Mouse (Mus musculus): Measurements from ENCODE around the gene Abcb4. TPM values are rescaled to one million over a fixed set of nuclear protein-coding genes. Genes with fewer than 3 reads are reported as not detected.

Gene Abcb4
- polyA plus RNA-seq, 1 experiment from 2014 or later: 0.61 TPM

- Histone ChIP-seq H3K4me3 (no peak overlapping the region), H3K9ac (no peak overlapping the region), H3K4me2 (no peak overlapping the region), H3K27ac (replicated peaks) (no peak overlapping the region), H3K9me3 (no peaks in the 10 kb centered on the region), H3K4me1 (replicated peaks) (no peaks in the 10 kb centered on the region), H3K36me3 (no peaks in the 10 kb centered on the region), H3K27me3 (no peaks in the 10 kb centered on the region)
- ATAC-seq (ENCODE audit: low FRiP score, low read depth): no peak
- 78% methylated on average over 5 of the region's 5 CpGs for WGBS
These were observed 15.7 kb upstream of the Abcb4 start for GRCm38 (mm10) chr5:8877800-8878199.

GRCm38 (mm10) chr5:8885837-8886236, 7.7 kb upstream of the Abcb4 start:
- no peaks in the 10 kb centered on the region for H3K36me3 ChIP-seq
- no peak overlapping the region for H3K4me2 ChIP-seq
- no peak for ATAC-seq (ENCODE audit: low FRiP score, low read depth)
- no peak overlapping the region for H3K27ac ChIP-seq (replicated peaks)
- no peaks in the 10 kb centered on the region for H3K9me3 ChIP-seq
- H3K27me3 ChIP-seq: no peaks in the 10 kb centered on the region
- H3K4me1 ChIP-seq (replicated peaks): no peaks in the 10 kb centered on the region
- 90% methylated on average over 2 of the region's 2 CpGs for WGBS
- no peak overlapping the region for H3K9ac ChIP-seq
- H3K4me3 ChIP-seq: no peak overlapping the region

- no peak overlapping the region for H3K27ac ChIP-seq (replicated peaks)
- H3K4me2 ChIP-seq: peak overlapping the region; percentile 98
- no peak for ATAC-seq (ENCODE audit: low FRiP score, low read depth)
- no peaks in the 10 kb centered on the region for H3K9me3 ChIP-seq
- peak overlapping the region; percentile 71 for H3K4me3 ChIP-seq
- no peaks in the 10 kb centered on the region for H3K36me3 ChIP-seq
- H3K4me1 ChIP-seq (replicated peaks): peaks cover 12% of the 10 kb centered on the region
- H3K9ac ChIP-seq: peak overlapping the region; percentile 54
- WGBS: 8% methylated on average over 15 of the region's 15 CpGs
- H3K27me3 ChIP-seq: no peaks in the 10 kb centered on the region
These were observed 548 bp downstream of the Abcb4 start for GRCm38 (mm10) chr5:8894104-8894425.

GRCm38 (mm10) chr5:8894641-8895490, 1.3 kb downstream of the Abcb4 start:
- Histone ChIP-seq H3K27ac (replicated peaks) (no peak overlapping the region), H3K27me3 (no peaks in the 10 kb centered on the region), H3K4me3 (no peak overlapping the region), H3K36me3 (no peaks in the 10 kb centered on the region), H3K4me1 (replicated peaks) (peaks cover 12% of the 10 kb centered on the region), H3K9me3 (no peaks in the 10 kb centered on the region), H3K9ac (no peak overlapping the region), H3K4me2 (peak overlapping the region; percentile 98; the same call in 1 of the 2 replicates)
- no peak for ATAC-seq (ENCODE audit: low FRiP score, low read depth)
- 69% methylated on average over 15 of the region's 15 CpGs for WGBS

GRCm38 (mm10) chr5:8896198-8896597, 2.7 kb downstream of the Abcb4 start:
- Histone ChIP-seq H3K9ac (no peak overlapping the region), H3K27me3 (no peaks in the 10 kb centered on the region), H3K36me3 (no peaks in the 10 kb centered on the region), H3K27ac (replicated peaks) (no peak overlapping the region), H3K9me3 (no peaks in the 10 kb centered on the region), H3K4me3 (no peak overlapping the region), H3K4me1 (replicated peaks) (peaks cover 12% of the 10 kb centered on the region), H3K4me2 (no peak overlapping the region)
- 89% methylated on average over 1 of the region's 1 CpGs for WGBS
- ATAC-seq (ENCODE audit: low FRiP score, low read depth): no peak

- WGBS: 79% methylated on average over 3 of the region's 3 CpGs
- H3K27ac ChIP-seq (replicated peaks): no peak overlapping the region
- ATAC-seq (ENCODE audit: low FRiP score, low read depth): no peak
These were observed 4.7 kb downstream of the Abcb4 start for GRCm38 (mm10) chr5:8898246-8898645.

GRCm38 (mm10) chr5:8901001-8901400, 7.5 kb downstream of the Abcb4 start:
- Histone ChIP-seq H3K27me3 (no peaks in the 10 kb centered on the region), H3K4me2 (no peak overlapping the region), H3K9ac (no peak overlapping the region), H3K4me1 (replicated peaks) (no peaks in the 10 kb centered on the region), H3K36me3 (no peaks in the 10 kb centered on the region), H3K4me3 (no peak overlapping the region), H3K27ac (replicated peaks) (no peak overlapping the region), H3K9me3 (no peaks in the 10 kb centered on the region)
- 80% methylated on average over 1 of the region's 1 CpGs for WGBS
- ATAC-seq (ENCODE audit: low FRiP score, low read depth): no peak

More at GRCm38 (mm10) chr5:8898246-8898645, 4.7 kb downstream of the Abcb4 start:
- Histone ChIP-seq H3K4me1 (replicated peaks) (peaks cover 6% of the 10 kb centered on the region), H3K9me3 (no peaks in the 10 kb centered on the region), H3K9ac (no peak overlapping the region), H3K27me3 (no peaks in the 10 kb centered on the region), H3K4me2 (no peak overlapping the region), H3K4me3 (no peak overlapping the region), H3K36me3 (no peaks in the 10 kb centered on the region)

- Histone ChIP-seq H3K9me3 (no peaks in the 10 kb centered on the region), H3K36me3 (no peaks in the 10 kb centered on the region), H3K4me1 (replicated peaks) (no peaks in the 10 kb centered on the region), H3K27me3 (no peaks in the 10 kb centered on the region), H3K4me2 (no peak overlapping the region), H3K4me3 (no peak overlapping the region), H3K27ac (replicated peaks) (no peak overlapping the region), H3K9ac (no peak overlapping the region)
- WGBS: 57% methylated on average over 6 of the region's 6 CpGs
- ATAC-seq (ENCODE audit: low FRiP score, low read depth): no peak
These were observed 8.8 kb downstream of the Abcb4 start for GRCm38 (mm10) chr5:8902141-8902817.

GRCm38 (mm10) chr5:8904539-8904938, 11.0 kb downstream of the Abcb4 start:
- WGBS: 39% methylated on average over 6 of the region's 6 CpGs
- H3K4me3 ChIP-seq: no peak overlapping the region

GRCm38 (mm10) chr5:8911567-8912198, 18.2 kb downstream of the Abcb4 start:
- Histone ChIP-seq H3K9ac (no peak overlapping the region), H3K27ac (replicated peaks) (no peak overlapping the region), H3K36me3 (no peaks in the 10 kb centered on the region), H3K4me3 (no peak overlapping the region), H3K4me1 (replicated peaks) (no peaks in the 10 kb centered on the region), H3K4me2 (no peak overlapping the region), H3K27me3 (no peaks in the 10 kb centered on the region), H3K9me3 (no peaks in the 10 kb centered on the region)
- no peak for ATAC-seq (ENCODE audit: low FRiP score, low read depth)
- WGBS: 82% methylated on average over 8 of the region's 8 CpGs

More at GRCm38 (mm10) chr5:8904539-8904938, 11.0 kb downstream of the Abcb4 start:
- no peaks in the 10 kb centered on the region for H3K4me1 ChIP-seq (replicated peaks)
- H3K9me3 ChIP-seq: no peaks in the 10 kb centered on the region
- H3K36me3 ChIP-seq: no peaks in the 10 kb centered on the region
- ATAC-seq (ENCODE audit: low FRiP score, low read depth): no peak
- H3K9ac ChIP-seq: no peak overlapping the region
- H3K4me2 ChIP-seq: no peak overlapping the region
- H3K27me3 ChIP-seq: no peaks in the 10 kb centered on the region
- no peak overlapping the region for H3K27ac ChIP-seq (replicated peaks)

GRCm38 (mm10) chr5:8916400-8916799, 22.9 kb downstream of the Abcb4 start:
- Histone ChIP-seq H3K36me3 (no peaks in the 10 kb centered on the region), H3K9ac (no peak overlapping the region), H3K4me2 (no peak overlapping the region), H3K4me3 (no peak overlapping the region), H3K4me1 (replicated peaks) (no peaks in the 10 kb centered on the region), H3K9me3 (no peaks in the 10 kb centered on the region), H3K27ac (replicated peaks) (no peak overlapping the region), H3K27me3 (no peaks in the 10 kb centered on the region)
- ATAC-seq (ENCODE audit: low FRiP score, low read depth): no peak
- WGBS: 89% methylated on average over 2 of the region's 2 CpGs

GRCm38 (mm10) chr5:8917069-8917468, 23.6 kb downstream of the Abcb4 start:
- ATAC-seq (ENCODE audit: low FRiP score, low read depth): no peak

More at GRCm38 (mm10) chr5:8917069-8917468, 23.6 kb downstream of the Abcb4 start:
- Histone ChIP-seq H3K4me1 (replicated peaks) (no peaks in the 10 kb centered on the region), H3K27me3 (no peaks in the 10 kb centered on the region), H3K4me3 (no peak overlapping the region), H3K9ac (no peak overlapping the region), H3K36me3 (no peaks in the 10 kb centered on the region), H3K27ac (replicated peaks) (no peak overlapping the region), H3K4me2 (no peak overlapping the region), H3K9me3 (no peaks in the 10 kb centered on the region)
- 84% methylated on average over 6 of the region's 6 CpGs for WGBS
